Mouse (Mus musculus): ENCODE data around the gene Neurod1. TPM values are rescaled to one million over a fixed set of nuclear protein-coding genes. Genes with fewer than 3 reads are reported as not detected.

Gene Neurod1
- total RNA-seq (2023): not detected in 2 replicates

DNA sequence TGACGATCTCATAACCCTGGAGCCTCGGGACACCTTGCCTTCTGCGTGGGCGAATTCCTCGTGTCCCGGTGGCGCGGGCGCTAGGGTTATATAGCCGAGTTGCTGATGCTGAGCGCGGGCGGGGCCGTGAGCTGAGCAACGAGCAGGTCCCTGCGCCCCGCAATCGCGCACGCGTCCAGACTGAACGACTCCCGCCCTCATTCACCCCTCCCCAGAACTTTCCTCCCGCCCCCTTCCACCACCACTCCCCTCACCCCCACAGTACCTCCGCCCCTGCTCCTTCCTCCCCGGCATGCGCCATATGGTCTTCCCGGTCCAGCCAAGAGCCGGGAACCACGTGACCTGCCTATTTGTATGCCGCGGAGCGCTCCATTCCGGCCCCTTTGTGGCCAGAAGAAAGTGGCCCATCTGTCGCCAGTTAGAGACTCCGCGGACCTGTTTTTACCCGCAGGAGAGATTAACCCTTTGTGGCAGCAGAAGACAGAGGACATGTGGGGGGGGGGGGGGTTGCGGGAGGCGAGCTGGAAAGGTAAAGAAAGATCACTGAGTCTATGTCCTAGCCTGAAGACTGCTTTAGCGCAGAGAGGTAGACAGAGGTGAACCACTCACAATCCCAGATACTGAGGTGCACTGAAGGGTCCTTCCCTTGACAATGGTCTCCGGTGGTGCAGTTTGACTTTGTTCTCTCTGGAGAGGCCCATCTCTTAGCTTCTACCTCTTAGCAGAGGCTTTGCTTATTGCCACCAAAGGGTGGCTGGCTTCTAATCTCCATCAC lies at the start of gene Neurod1, which contains the start of gene Cerkl:
Gene Neurod1, minus strand, starts transcription at position 177 of the 775 bp plus-strand sequence.
Gene Cerkl, minus strand, starts transcription at position 211 of the 775 bp plus-strand sequence.

Other genes starting within 250 kb of the Neurod1 start
- gene Itga4, start 201.3 kb downstream of the Neurod1 start, total RNA-seq (2023): 85.3 and 90.8 TPM in 2 replicates
- 0.41 TPM in 1 of 2 replicates, not detected in the other for gene Cerkl, start within 50 bp of the Neurod1 start, total RNA-seq (2023)
- 48.0 and 67.5 TPM in 2 replicates for gene Itprid2, start 178.6 kb upstream of the Neurod1 start, total RNA-seq (2023)